Mouse (Mus musculus) liver, embryonic 15.5 days (tissue): ENCODE data around the gene Degs2. TPM values are rescaled to one million over a fixed set of nuclear protein-coding genes. Genes with fewer than 3 reads are reported as not detected.
"Not testable (repeated sequence)": the region's sequence is repeated elsewhere in the genome, so short reads cannot be mapped to it uniquely, and the experiment has no call there.

Experiments
- ATAC-seq: fragments of 200-750 bp; cut with Nextera tagmentation; 2 replicates; pipeline ENCODE4 v1.8.0; 2017; ENCODE audit warnings: moderate number of reproducible peaks, mild to moderate bottlenecking, moderate library complexity; ENCODE audit not compliant: insufficient read depth
- H3K27ac ChIP-seq: fragments of 300-500 bp; sonication (generic); replicated peaks from 2 replicates; pipeline ENCODE4 v1.5.1; 2015; ENCODE audit warnings: mild to moderate bottlenecking, inconsistent platforms
- H3K27me3 ChIP-seq: fragments of 300-500 bp; sonication (generic); 2 replicates; pipeline ENCODE4 v1.6.1; 2015; ENCODE audit warnings: mild to moderate bottlenecking, inconsistent platforms
- H3K36me3 ChIP-seq: fragments of 300-500 bp; sonication (generic); replicated peaks from 2 replicates; pipeline ENCODE4 v1.6.1; 2015; ENCODE audit warnings: moderate library complexity, mild to moderate bottlenecking, inconsistent platforms
- H3K4me1 ChIP-seq: fragments of 300-500 bp; sonication (generic); replicated peaks from 2 replicates; pipeline ENCODE4 v1.6.1; 2015; ENCODE audit warnings: inconsistent platforms
- H3K4me2 ChIP-seq: fragments of 300-500 bp; sonication (generic); 2 replicates; pipeline ENCODE4 v1.6.1; 2015; ENCODE audit warnings: moderate library complexity, mild to moderate bottlenecking, inconsistent platforms
- H3K4me3 ChIP-seq: fragments of 300-500 bp; sonication (generic); replicated peaks from 2 replicates; pipeline ENCODE4 v1.5.1; 2015; ENCODE audit warnings: mild to moderate bottlenecking, inconsistent platforms
- H3K9ac ChIP-seq: fragments of 300-500 bp; sonication (generic); 2 replicates; pipeline ENCODE4 v1.6.1; 2015; ENCODE audit warnings: moderate library complexity, mild to moderate bottlenecking, inconsistent platforms
- H3K9me3 ChIP-seq: fragments of 300-500 bp; sonication (generic); replicated peaks from 2 replicates; pipeline ENCODE4 v1.6.1; 2016; ENCODE audit warnings: inconsistent platforms
- WGBS: fragments of 180-500 bp; shearing (Covaris S2); methylation state at CpG from one replicate; pipeline ENCODE4 v1.1.7; 2015; ENCODE audit warnings: mixed read lengths; ENCODE audit not compliant: insufficient replicate concordance; 5-methylcytosine and 5-hydroxymethylcytosine counted together
- polyA plus RNA-seq: library from polyadenylated mRNA; unstranded; fragments of >200 nt; fragmentation: Nextera tagmentation; extraction: Ambion mirVana; gene quantifications from 2 replicates; pipeline ENCODE4 v1.2.1, GENCODE M21; 2015

Degs2 gene
- polyA plus RNA-seq, 1 experiment from 2014 or later: 0.12 TPM

GRCm38 (mm10) chr12:108722464-108722863, 20.3 kb upstream of the Degs2 start:
- H3K4me1 ChIP-seq: no peaks in the 10 kb centered on the region
- no peak for ATAC-seq
- no peak overlapping the region for H3K4me2 ChIP-seq
- no peaks in the 10 kb centered on the region for H3K27me3 ChIP-seq
- H3K36me3 ChIP-seq: no peaks in the 10 kb centered on the region
- 76% methylated on average over 4 of the region's 4 CpGs for WGBS
- H3K4me3 ChIP-seq: no peak overlapping the region
- no peaks in the 10 kb centered on the region for H3K9me3 ChIP-seq
- no peak overlapping the region for H3K27ac ChIP-seq
- H3K9ac ChIP-seq: no peak overlapping the region

DNA sequence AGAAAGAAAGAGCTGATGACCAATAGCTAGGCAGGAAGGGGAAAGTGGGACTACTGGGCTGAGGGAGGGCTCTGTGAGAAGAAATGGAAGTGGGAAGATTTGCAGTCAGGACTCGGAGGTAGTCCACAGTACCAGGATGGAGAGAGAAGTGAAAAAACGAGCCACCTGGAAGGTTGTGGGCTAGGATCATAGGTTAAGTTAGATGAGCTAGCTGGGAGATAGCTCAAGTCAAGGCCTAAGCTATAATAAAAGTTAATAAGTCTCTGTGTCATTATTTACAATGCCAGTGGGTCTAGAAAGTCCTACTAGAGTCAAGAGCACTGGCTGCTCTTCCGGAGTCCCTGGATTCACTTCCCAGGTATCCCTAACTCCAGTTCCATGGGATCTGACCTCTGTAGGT, 16.4 kb upstream of the Degs2 start:
- Histone ChIP-seq H3K9me3 (no peaks in the 10 kb centered on the region), H3K27me3 (no peaks in the 10 kb centered on the region), H3K4me2 (no peak overlapping the region), H3K36me3 (no peaks in the 10 kb centered on the region), H3K9ac (no peak overlapping the region), H3K4me3 (no peak overlapping the region), H3K27ac (no peak overlapping the region), H3K4me1 (no peaks in the 10 kb centered on the region)
- 70% methylated on average over 3 of the region's 3 CpGs for WGBS
- ATAC-seq: no peak

- ATAC-seq: no peak
- H3K4me1 ChIP-seq: no peaks in the 10 kb centered on the region
- H3K36me3 ChIP-seq: no peaks in the 10 kb centered on the region
- H3K9me3 ChIP-seq: no peaks in the 10 kb centered on the region
- no peak overlapping the region for H3K9ac ChIP-seq
- H3K27me3 ChIP-seq: no peaks in the 10 kb centered on the region
- no peak overlapping the region for H3K4me2 ChIP-seq
- H3K27ac ChIP-seq: no peak overlapping the region
- WGBS: 53% methylated on average over 5 of the region's 5 CpGs
- no peak overlapping the region for H3K4me3 ChIP-seq
These were observed 13.7 kb upstream of the Degs2 start for GRCm38 (mm10) chr12:108715854-108716253.

- not testable (repeated sequence) for H3K4me3 ChIP-seq, ATAC-seq, H3K36me3 ChIP-seq, H3K9ac ChIP-seq, H3K4me2 ChIP-seq, H3K27me3 ChIP-seq, H3K4me1 ChIP-seq, H3K27ac ChIP-seq, H3K9me3 ChIP-seq
- WGBS: 83% methylated on average over 14 of the region's 14 CpGs
These were observed 11.9 kb upstream of the Degs2 start for GRCm38 (mm10) chr12:108713972-108714371.

DNA sequence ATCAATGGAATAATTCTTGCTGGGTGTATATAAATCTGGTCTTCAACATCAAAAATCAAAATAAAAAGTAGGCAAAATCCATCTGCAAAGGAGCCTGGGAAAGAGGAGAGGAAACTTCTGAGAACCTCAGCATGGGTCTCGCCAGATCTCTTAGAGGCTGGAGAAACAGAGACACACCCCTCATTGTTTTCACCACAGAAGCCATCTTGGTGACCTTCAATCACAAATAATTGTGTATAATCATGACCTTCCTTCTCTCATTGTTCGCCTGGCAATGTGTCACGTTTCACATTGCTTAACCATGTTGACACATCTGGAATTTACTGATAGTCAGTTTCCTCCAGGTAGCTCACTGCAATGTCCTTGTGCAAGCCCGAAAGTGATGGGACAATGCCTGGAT, 10.4 kb upstream of the Degs2 start:
- no peaks in the 10 kb centered on the region for H3K36me3 ChIP-seq
- H3K4me2 ChIP-seq: no peak overlapping the region
- WGBS: 40% methylated on average over 4 of the region's 4 CpGs
- H3K9ac ChIP-seq: no peak overlapping the region
- ATAC-seq: no peak
- H3K9me3 ChIP-seq: no peaks in the 10 kb centered on the region
- no peaks in the 10 kb centered on the region for H3K27me3 ChIP-seq
- no peaks in the 10 kb centered on the region for H3K4me1 ChIP-seq
- no peak overlapping the region for H3K27ac ChIP-seq
- no peak overlapping the region for H3K4me3 ChIP-seq

- H3K4me1 ChIP-seq: no peaks in the 10 kb centered on the region
- 62% methylated on average over 9 of the region's 9 CpGs for WGBS
These were observed 8.9 kb upstream of the Degs2 start for GRCm38 (mm10) chr12:108710861-108711615.

DNA sequence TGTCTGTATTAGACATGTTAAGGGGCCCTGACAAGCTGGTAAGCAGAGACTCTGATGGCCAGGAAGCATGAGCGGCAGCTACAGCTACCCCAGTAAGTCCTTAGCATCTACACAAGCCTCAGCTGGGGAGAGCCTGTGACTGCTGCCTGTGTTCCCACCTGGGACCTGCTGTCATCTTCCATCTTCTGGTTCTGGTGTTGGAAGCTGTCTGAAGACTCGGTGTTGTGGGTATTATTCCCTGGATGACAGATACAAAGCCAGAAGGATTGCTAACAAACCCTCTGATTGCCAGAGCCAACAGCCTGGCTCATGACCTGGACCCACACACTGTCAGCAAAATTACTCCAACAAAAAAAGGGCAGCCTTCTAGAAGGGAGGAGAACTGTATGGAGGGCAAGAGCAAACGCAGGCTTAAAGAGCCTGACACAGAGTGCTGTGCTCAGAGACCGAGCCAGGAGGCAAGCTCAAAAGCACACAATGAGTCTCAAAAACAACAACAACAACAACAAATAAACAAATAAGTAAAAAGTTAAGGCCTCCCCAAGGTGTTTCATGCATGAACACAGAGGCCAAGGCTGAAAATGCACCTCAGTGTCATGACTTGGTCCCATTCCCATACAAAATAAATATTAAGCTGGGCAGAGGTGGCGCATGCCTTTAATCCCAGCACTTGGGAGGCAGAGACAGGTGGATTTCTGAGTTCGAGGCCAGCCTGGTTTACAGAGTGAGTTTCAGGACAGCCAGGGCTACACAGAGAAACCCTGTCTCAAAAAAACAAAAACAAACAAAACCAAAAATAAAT, 8.1 kb upstream of the Degs2 start:
- Histone ChIP-seq H3K9me3 (no peaks in the 10 kb centered on the region), H3K4me1 (no peaks in the 10 kb centered on the region), H3K4me2 (no peak overlapping the region), H3K27me3 (no peaks in the 10 kb centered on the region), H3K4me3 (no peak overlapping the region), H3K27ac (no peak overlapping the region), H3K36me3 (no peaks in the 10 kb centered on the region), H3K9ac (no peak overlapping the region)
- 65% methylated on average over 6 of the region's 6 CpGs for WGBS
- ATAC-seq: no peak

More at GRCm38 (mm10) chr12:108710861-108711615, 8.9 kb upstream of the Degs2 start:
- H3K27me3 ChIP-seq: no peaks in the 10 kb centered on the region
- peak overlapping the region; percentile 45; the same call in 1 of the 2 replicates for H3K27ac ChIP-seq
- ATAC-seq: peak; percentile 56; the same call in 1 of the 2 replicates
- no peak overlapping the region for H3K4me2 ChIP-seq
- no peaks in the 10 kb centered on the region for H3K36me3 ChIP-seq
- no peaks in the 10 kb centered on the region for H3K9me3 ChIP-seq
- no peak overlapping the region for H3K4me3 ChIP-seq
- no peak overlapping the region for H3K9ac ChIP-seq

DNA sequence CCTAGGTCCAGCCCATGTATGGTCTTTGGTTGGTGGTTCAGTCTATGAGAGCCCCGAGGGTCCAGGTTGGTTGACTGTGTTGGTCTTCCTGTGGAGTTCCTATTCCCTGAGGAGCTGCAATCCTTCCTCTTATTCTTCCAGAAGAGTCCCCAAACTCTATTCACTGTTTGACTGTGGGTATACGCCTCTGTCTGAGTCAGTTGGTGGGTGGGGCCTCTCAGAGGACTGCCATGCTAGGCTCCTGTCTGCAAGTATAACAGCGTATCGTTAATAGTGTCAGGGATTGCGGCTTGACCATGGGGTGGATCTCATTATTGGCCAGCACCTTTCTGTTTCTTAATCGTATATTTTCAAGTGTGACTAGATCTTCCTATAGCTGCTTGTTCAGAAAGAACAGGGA, 7.3 kb upstream of the Degs2 start:
- 72% methylated on average over 6 of the region's 6 CpGs for WGBS
- no peak for ATAC-seq
- no peak overlapping the region for H3K9ac ChIP-seq

DNA sequence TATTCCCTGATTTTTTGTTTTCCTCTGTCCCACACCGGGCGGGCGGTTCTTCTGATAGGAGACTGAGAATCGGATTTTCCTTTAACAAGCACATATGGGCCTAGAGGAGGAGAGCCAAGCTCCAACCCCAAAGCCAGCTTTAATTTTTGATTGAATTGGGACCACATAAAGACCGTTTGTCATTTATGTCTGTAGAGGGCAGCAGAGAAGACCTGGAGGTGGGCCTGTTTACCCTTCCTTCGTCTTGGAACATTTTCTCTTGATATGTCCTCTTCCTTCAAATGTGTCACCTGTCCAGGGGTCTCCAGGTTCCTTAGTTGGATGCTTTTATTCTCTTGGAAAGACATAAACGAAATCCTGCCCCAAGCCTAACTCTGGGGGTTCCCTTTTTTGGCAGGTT, 4.0 kb upstream of the Degs2 start:
- no peak for ATAC-seq
- Histone ChIP-seq H3K9ac (no peak overlapping the region), H3K9me3 (no peaks in the 10 kb centered on the region), H3K36me3 (no peaks in the 10 kb centered on the region), H3K4me3 (no peak overlapping the region), H3K27ac (no peak overlapping the region), H3K4me2 (no peak overlapping the region), H3K27me3 (peaks cover 38% of the 10 kb centered on the region), H3K4me1 (0 out of 2 replicates have a peak, but pooled peaks cover 7% of the 10 kb centered on the region)
- 37% methylated on average over 7 of the region's 7 CpGs for WGBS

More for the DNA sequence above, 7.3 kb upstream of the Degs2 start:
- peaks cover 7% of the 10 kb centered on the region; the same call in 1 of the 2 replicates for H3K27me3 ChIP-seq
- H3K9me3 ChIP-seq: no peaks in the 10 kb centered on the region
- no peaks in the 10 kb centered on the region for H3K36me3 ChIP-seq
- no peak overlapping the region for H3K4me3 ChIP-seq
- no peak overlapping the region for H3K4me2 ChIP-seq
- no peak overlapping the region for H3K27ac ChIP-seq
- H3K4me1 ChIP-seq: no peaks in the 10 kb centered on the region

- Histone ChIP-seq H3K27me3 (peaks cover 44% of the 10 kb centered on the region), H3K4me3 (no peak overlapping the region), H3K9me3 (no peaks in the 10 kb centered on the region), H3K9ac (no peak overlapping the region), H3K36me3 (no peaks in the 10 kb centered on the region), H3K27ac (no peak overlapping the region), H3K4me2 (no peak overlapping the region), H3K4me1 (0 out of 2 replicates have a peak, but pooled peaks cover 7% of the 10 kb centered on the region)
- ATAC-seq: no peak
- WGBS: 62% methylated on average over 6 of the region's 6 CpGs
These were observed 3.4 kb upstream of the Degs2 start for GRCm38 (mm10) chr12:108705486-108705885.

DNA sequence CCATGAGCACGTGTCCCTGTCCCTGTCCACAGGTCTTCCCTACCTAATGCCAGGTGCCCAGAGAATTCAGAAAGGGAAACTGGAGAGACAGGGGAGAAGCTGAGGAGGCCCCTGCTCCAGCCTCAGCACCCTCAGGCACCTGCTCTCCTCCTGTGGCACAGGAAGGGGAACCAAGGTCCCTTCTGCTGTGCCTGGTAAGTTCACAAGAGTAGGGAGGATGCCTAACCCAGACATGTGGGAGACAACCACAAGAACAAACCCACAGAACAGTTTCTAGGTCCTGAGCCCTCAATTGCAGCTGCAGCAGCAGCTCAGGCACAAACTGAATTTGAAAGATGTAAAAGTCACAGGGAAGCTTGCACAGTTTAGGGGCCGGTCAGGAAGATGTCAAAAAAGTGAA, 894 bp downstream of the Degs2 start:
- Histone ChIP-seq H3K9ac (no peak overlapping the region), H3K36me3 (no peaks in the 10 kb centered on the region), H3K4me3 (no peak overlapping the region), H3K27me3 (peaks cover 49% of the 10 kb centered on the region), H3K9me3 (no peaks in the 10 kb centered on the region), H3K27ac (no peak overlapping the region), H3K4me2 (no peak overlapping the region), H3K4me1 (0 out of 2 replicates have a peak, but pooled peaks cover 7% of the 10 kb centered on the region)
- 18% methylated on average over 2 of the region's 2 CpGs for WGBS
- no peak for ATAC-seq
